Comparison of ENCODE assay signal across 12 mouse cellular contexts in genomic region chr10:72384826-72385225, GRCm38 (mm10).
"Had no signal": no experiment of that assay in that cellular context is flagged by ENCODE, and none has a peak within 500 bp of the region (broad histone marks: within the 10 kb centered on the region; RNA-seq: fewer than 3 reads in every experiment).

No protein-coding gene starts in this region.

- DNase-seq: retina, postnatal 1 day; right cerebral cortex, adult 18-20 months; right cerebral cortex, postnatal 14 days; right cerebral cortex, postnatal 25 days; right cerebral cortex, postnatal 4 days; spleen, adult 18-20 months; thymus, adult 18-20 months; thymus, adult 2 months; thymus, postnatal 14 days; thymus, postnatal 25 days; thymus, postnatal 36 days; thymus, postnatal 4 days had no signal
